Comparison of ENCODE assay signal across 14 mouse cellular contexts in the genomic region with DNA sequence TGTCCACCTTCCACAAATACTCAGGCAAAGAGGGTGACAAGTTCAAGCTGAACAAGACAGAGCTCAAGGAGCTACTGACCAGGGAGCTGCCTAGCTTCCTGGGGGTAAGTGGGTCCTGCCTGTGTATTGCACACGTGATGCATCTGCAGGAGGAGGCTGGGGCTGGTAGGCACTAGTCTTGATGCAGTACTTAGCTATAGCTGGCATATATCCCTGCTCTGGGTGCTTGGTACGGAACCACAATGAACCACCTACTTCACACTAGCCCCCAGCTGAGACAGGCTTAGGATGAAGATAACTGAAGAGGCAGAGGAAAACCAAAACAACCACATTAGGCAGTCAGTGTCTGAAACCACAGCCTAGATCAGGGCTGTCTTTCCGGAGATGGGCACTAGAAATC. TPM values are rescaled to one million over a fixed set of nuclear protein-coding genes. Genes with fewer than 3 reads are reported as not detected.
A peak's percentile ranks its signal among the peaks of the same experiment; 100 is the strongest.
DNase-seq lines count a peak whose midpoint lies in the region; ATAC-seq and TF ChIP-seq lines count a peak whose summit lies in the region.
"Had no signal": no experiment of that assay in that cellular context is flagged by ENCODE, and none has a peak within 500 bp of the region (broad histone marks: within the 10 kb centered on the region; RNA-seq: fewer than 3 reads in every experiment).

No protein-coding gene starts in this region.

- H3K36me3 ChIP-seq in heart, adult 2 months (ENCODE audit: control insufficient read depth, insufficient read depth, low read length), result no peaks in the 10 kb centered on the region
- no peaks in the 10 kb centered on the region for H3K36me3 ChIP-seq in embryonic facial prominence, embryonic 10.5 days (replicated peaks)
- H3K36me3 ChIP-seq in limb, embryonic 15.5 days, result no peaks in the 10 kb centered on the region
- no peaks in the 10 kb centered on the region for H3K36me3 ChIP-seq in hindbrain, embryonic 14.5 days (replicated peaks; ENCODE audit: control insufficient read depth, insufficient read depth)
- H3K36me3 ChIP-seq: midbrain, embryonic 12.5 days had no signal

- DNase-seq in heart, adult 2 months, result no peak
- DNase-seq in heart, postnatal 14 days, result no peak
- DNase-seq in 416B (ENCODE audit: low read depth), result peak; percentile 73
- no peak for DNase-seq in embryonic facial prominence, embryonic 10.5 days (ENCODE audit: low spot score)
- no peak for DNase-seq in cerebellum, postnatal 4 days (ENCODE audit: low spot score in 2 of 2)
- no peak for DNase-seq in cerebellum, postnatal 10 days
- no peak for DNase-seq in hindbrain, embryonic 14.5 days (ENCODE audit: low spot score)
- DNase-seq: cerebellum, adult 9-10 months had no signal

- intact Hi-C loops in heart, adult 2 months (cut with DNase I), result no loop called here
- intact Hi-C loops in heart, postnatal 14 days (cut with DNase I), result no loop called here

- no peak overlapping the region for H3K4me2 ChIP-seq in limb, embryonic 15.5 days
- H3K4me2 ChIP-seq in hindbrain, embryonic 14.5 days (replicated peaks), result no peak overlapping the region
- H3K4me2 ChIP-seq: midbrain, embryonic 12.5 days had no signal

- H3K4me3 ChIP-seq in heart, adult 2 months, result no peak overlapping the region
- no peak overlapping the region for H3K4me3 ChIP-seq in embryonic facial prominence, embryonic 10.5 days
- H3K4me3 ChIP-seq in limb, embryonic 15.5 days, result no peak overlapping the region
- H3K4me3 ChIP-seq in hindbrain, embryonic 14.5 days (replicated peaks; ENCODE audit: low read length), result no peak overlapping the region
- H3K4me3 ChIP-seq: midbrain, embryonic 12.5 days had no signal

- peak overlapping the region; percentile 53 for H3K27ac ChIP-seq in heart, adult 2 months
- H3K27ac ChIP-seq in embryonic facial prominence, embryonic 10.5 days (replicated peaks), result peak overlapping the region; percentile 73; the same call in 1 of the 2 replicates
- peak overlapping the region; percentile 91 for H3K27ac ChIP-seq in limb, embryonic 15.5 days
- no peak overlapping the region for H3K27ac ChIP-seq in hindbrain, embryonic 14.5 days
- H3K27ac ChIP-seq: hindbrain, postnatal 0 days; midbrain, embryonic 12.5 days had no signal

- no peak overlapping the region for H3K9ac ChIP-seq in heart, adult 2 months (ENCODE audit: low read depth, low read length)
- H3K9ac ChIP-seq in limb, embryonic 15.5 days, result no peak overlapping the region
- H3K9ac ChIP-seq in hindbrain, embryonic 14.5 days, result no peak overlapping the region
- H3K9ac ChIP-seq: midbrain, embryonic 12.5 days had no signal

- no peaks in the 10 kb centered on the region for H3K9me3 ChIP-seq in embryonic facial prominence, embryonic 10.5 days
- no peaks in the 10 kb centered on the region for H3K9me3 ChIP-seq in limb, embryonic 15.5 days
- H3K9me3 ChIP-seq in hindbrain, embryonic 14.5 days (ENCODE audit: control insufficient read depth, low read length), result no peaks in the 10 kb centered on the region
- H3K9me3 ChIP-seq: midbrain, embryonic 12.5 days had no signal

- H3K4me1 ChIP-seq in heart, adult 2 months (ENCODE audit: control insufficient read depth, insufficient read depth, low read length), result peaks cover 15% of the 10 kb centered on the region
- peaks cover 40% of the 10 kb centered on the region for H3K4me1 ChIP-seq in embryonic facial prominence, embryonic 10.5 days
- peaks cover 58% of the 10 kb centered on the region for H3K4me1 ChIP-seq in limb, embryonic 15.5 days
- 0 out of 2 replicates have a peak, but pooled peaks cover 5% of the 10 kb centered on the region for H3K4me1 ChIP-seq in hindbrain, embryonic 14.5 days (replicated peaks; ENCODE audit: control insufficient read depth, insufficient read depth, low read length)

- no peak for TF ChIP-seq EP300 in heart, adult 2 months (IDR thresholded peaks at IDR 0.05; ENCODE audit: insufficient read depth, low read depth, low read length)

- no peak for TF ChIP-seq CTCF in heart, adult 2 months (IDR thresholded peaks at IDR 0.05)

- H3K27me3 ChIP-seq in heart, adult 2 months (ENCODE audit: control insufficient read depth, insufficient read depth, low read length), result no peaks in the 10 kb centered on the region
- no peaks in the 10 kb centered on the region for H3K27me3 ChIP-seq in embryonic facial prominence, embryonic 10.5 days (replicated peaks; ENCODE audit: low read depth, poor library complexity, severe bottlenecking)
- H3K27me3 ChIP-seq in limb, embryonic 15.5 days, result no peaks in the 10 kb centered on the region
- no peaks in the 10 kb centered on the region for H3K27me3 ChIP-seq in hindbrain, embryonic 14.5 days (ENCODE audit: control insufficient read depth, insufficient read depth, low read length)
- H3K27me3 ChIP-seq: midbrain, embryonic 12.5 days had no signal

- no peaks in the 10 kb centered on the region for H3K79me2 ChIP-seq in heart, adult 2 months (replicated peaks; ENCODE audit: control insufficient read depth, insufficient read depth, low read length)

- no peak for TF ChIP-seq POLR2A in heart, adult 2 months (IDR thresholded peaks at IDR 0.05; ENCODE audit: insufficient read depth, low read depth, low read length)

- WGBS in heart, adult 2 months, result 93% methylated on average over 3 of the region's 3 CpGs
- WGBS in embryonic facial prominence, embryonic 10.5 days, result 80% methylated on average over 3 of the region's 3 CpGs
- WGBS in limb, embryonic 15.5 days, result 72% methylated on average over 3 of the region's 3 CpGs
- 82% methylated on average over 3 of the region's 3 CpGs for WGBS in hindbrain, embryonic 14.5 days

- ATAC-seq in limb, embryonic 15.5 days (ENCODE audit: insufficient number of reproducible peaks, low FRiP score, low TSS enrichment, low read depth), result no peak
- no peak for ATAC-seq in hindbrain, embryonic 14.5 days (ENCODE audit: low FRiP score)

RNA-seq across cellular contexts. Expression of a gene that starts 1.5 kb away (rescaled TPM):
- 10 to 100 TPM in 1 of 2 experiments, 1 to 10 TPM in 1; 9.9 to 11.4 TPM for total RNA-seq in heart, adult 2 months (2021)
- polyA plus RNA-seq in heart, adult 2 months (2012; rRNA removed), result 20.4 and 26.3 TPM in 2 replicates
- 10 to 100 TPM; 12.2 to 14.3 TPM for total RNA-seq in heart, postnatal 14 days (2021)
- 1.1 TPM in 1 of 2 replicates, not detected in the other for polyA plus RNA-seq in embryonic facial prominence, embryonic 10.5 days (2016; fragmentation: Nextera tagmentation; extraction: Ambion mirVana)
- polyA plus RNA-seq in limb, embryonic 15.5 days (2015; fragmentation: Nextera tagmentation; extraction: Ambion mirVana), result 21.0 and 29.6 TPM in 2 replicates
- polyA plus RNA-seq in hindbrain, embryonic 14.5 days (2014; fragmentation: Nextera tagmentation; extraction: Ambion mirVana), result 1.2 and 1.6 TPM in 2 replicates

RNA-seq across cellular contexts. Expression of a gene that starts 3.3 kb away (rescaled TPM):
- not detected for total RNA-seq in heart, adult 2 months (2021)
- not detected in 2 replicates for polyA plus RNA-seq in heart, adult 2 months (2012; rRNA removed)
- total RNA-seq in heart, postnatal 14 days (2021), result not detected
- polyA plus RNA-seq in embryonic facial prominence, embryonic 10.5 days (2016; fragmentation: Nextera tagmentation; extraction: Ambion mirVana), result not detected in 2 replicates
- polyA plus RNA-seq in limb, embryonic 15.5 days (2015; fragmentation: Nextera tagmentation; extraction: Ambion mirVana), result not detected in 2 replicates
- not detected in 2 replicates for polyA plus RNA-seq in hindbrain, embryonic 14.5 days (2014; fragmentation: Nextera tagmentation; extraction: Ambion mirVana)
- total RNA-seq: adrenal gland, adult 18-20 months; hindbrain, postnatal 0 days; left cerebral cortex, postnatal 25 days had no signal
- polyA plus RNA-seq: hindbrain, postnatal 0 days; midbrain, embryonic 12.5 days had no signal

RNA-seq across cellular contexts. Expression of a gene that starts 3.3 kb away (rescaled TPM):
- not detected for total RNA-seq in heart, adult 2 months (2021)
- not detected in 2 replicates for polyA plus RNA-seq in heart, adult 2 months (2012; rRNA removed)
- total RNA-seq in heart, postnatal 14 days (2021), result not detected
- polyA plus RNA-seq in embryonic facial prominence, embryonic 10.5 days (2016; fragmentation: Nextera tagmentation; extraction: Ambion mirVana), result not detected in 2 replicates
- not detected in 2 replicates for polyA plus RNA-seq in limb, embryonic 15.5 days (2015; fragmentation: Nextera tagmentation; extraction: Ambion mirVana)
- not detected in 2 replicates for polyA plus RNA-seq in hindbrain, embryonic 14.5 days (2014; fragmentation: Nextera tagmentation; extraction: Ambion mirVana)
- total RNA-seq: adrenal gland, adult 18-20 months; gastrocnemius, adult 8-10 months; hindbrain, postnatal 0 days; left cerebral cortex, postnatal 25 days had no signal
- polyA plus RNA-seq: hindbrain, postnatal 0 days; midbrain, embryonic 12.5 days had no signal

RNA-seq across cellular contexts. Expression of a gene that starts 7.6 kb away (rescaled TPM):
- total RNA-seq in heart, adult 2 months (2021), result 10 to 100 TPM; 65.8 to 79.9 TPM
- polyA plus RNA-seq in heart, adult 2 months (2012; rRNA removed), result 141 and 158 TPM in 2 replicates
- 10 to 100 TPM; 62.2 to 71.0 TPM for total RNA-seq in heart, postnatal 14 days (2021)
- 17.7 and 21.3 TPM in 2 replicates for polyA plus RNA-seq in embryonic facial prominence, embryonic 10.5 days (2016; fragmentation: Nextera tagmentation; extraction: Ambion mirVana)
- 481 and 553 TPM in 2 replicates for polyA plus RNA-seq in limb, embryonic 15.5 days (2015; fragmentation: Nextera tagmentation; extraction: Ambion mirVana)
- polyA plus RNA-seq in hindbrain, embryonic 14.5 days (2014; fragmentation: Nextera tagmentation; extraction: Ambion mirVana), result 35.0 and 46.9 TPM in 2 replicates

RNA-seq across cellular contexts. Expression of a gene that starts 15.0 kb away (rescaled TPM):
- not detected for total RNA-seq in heart, adult 2 months (2021)
- polyA plus RNA-seq in heart, adult 2 months (2012; rRNA removed), result not detected in 2 replicates
- total RNA-seq in heart, postnatal 14 days (2021), result not detected
- polyA plus RNA-seq in embryonic facial prominence, embryonic 10.5 days (2016; fragmentation: Nextera tagmentation; extraction: Ambion mirVana), result not detected in 2 replicates
- not detected in 2 replicates for polyA plus RNA-seq in limb, embryonic 15.5 days (2015; fragmentation: Nextera tagmentation; extraction: Ambion mirVana)
- polyA plus RNA-seq in hindbrain, embryonic 14.5 days (2014; fragmentation: Nextera tagmentation; extraction: Ambion mirVana), result not detected in 2 replicates
- total RNA-seq: adrenal gland, adult 18-20 months; gastrocnemius, adult 8-10 months; hindbrain, postnatal 0 days; left cerebral cortex, postnatal 25 days had no signal
- polyA plus RNA-seq: hindbrain, postnatal 0 days; midbrain, embryonic 12.5 days had no signal
